Mouse (Mus musculus) Patski (cell line): ENCODE measurements around the gene 9430015G10Rik. TPM values are rescaled to one million over a fixed set of nuclear protein-coding genes. Genes with fewer than 3 reads are reported as not detected.

Experiments used
- ATAC-seq: fragments of 100-300 bp; one replicate; pipeline ENCODE4 v1.8.0; 2021
- CTCF ChIA-PET: fragments of 350-600 bp; sonication (Branson Sonifier 250); formaldehyde crosslinking; loops from one replicate; lab custom pipeline; 2022; ENCODE audit warnings: inconsistent platforms; lab: Charles Lee
- POLR2A ChIA-PET: fragments of 350-600 bp; sonication (Branson Sonifier 250); formaldehyde crosslinking; loops from one replicate; lab custom pipeline; 2022; ENCODE audit warnings: antibody characterized with exemption, inconsistent platforms; lab: Charles Lee
- DNase-seq: peaks from one replicate; pipeline ENCODE4 v3.0.0-alpha.2; 2011; ENCODE audit warnings: low read depth, low spot score
- H3K27me3 ChIP-seq: fragments of 371-371 bp; one replicate; pipeline ENCODE4 v1.5.1; 2021
- CTCF ChIP-seq: fragments of 100-300 bp; IDR thresholded peaks from one replicate; pipeline ENCODE4 v1.5.1; 2021
- in situ Hi-C: fragments of 300-500 bp; cut with MboI; formaldehyde crosslinking; loops from 3 replicates; pipeline ENCODE4 v1.11.1; 2018; ENCODE audit warnings: low pct_unique_long_range_greater_than_20kb, mixed read lengths
- polyA plus RNA-seq: library from polyadenylated mRNA; unstranded; gene quantifications from one replicate; pipeline ENCODE4 v1.2.3, GENCODE M21; 2021

The 9430015G10Rik gene
- polyA plus RNA-seq, 1 experiment from 2014 or later = 9.3 TPM

GRCm38 (mm10) chr4:156168611-156169010, 58.8 kb downstream of the 9430015G10Rik start:
- in situ Hi-C loops = no loop called here
- DNase-seq = no peak
- no peaks in the 10 kb centered on the region for H3K27me3 ChIP-seq
- CTCF ChIA-PET = no interaction called here
- ATAC-seq = no peak
- POLR2A ChIA-PET = no interaction called here
- TF ChIP-seq CTCF = no peak

GRCm38 (mm10) chr4:156169129-156169528, 59.3 kb downstream of the 9430015G10Rik start:
- TF ChIP-seq CTCF = no peak
- no peak for DNase-seq
- H3K27me3 ChIP-seq = no peaks in the 10 kb centered on the region
- POLR2A ChIA-PET = no interaction called here
- CTCF ChIA-PET = no interaction called here
- ATAC-seq = no peak
- in situ Hi-C loops = no loop called here

GRCm38 (mm10) chr4:156171828-156172227, 62.0 kb downstream of the 9430015G10Rik start:
- POLR2A ChIA-PET = no interaction called here
- in situ Hi-C loops = no loop called here

More at GRCm38 (mm10) chr4:156171828-156172227, 62.0 kb downstream of the 9430015G10Rik start:
- CTCF ChIA-PET = no interaction called here
- no peak for TF ChIP-seq CTCF
- no peaks in the 10 kb centered on the region for H3K27me3 ChIP-seq
- DNase-seq = no peak
- ATAC-seq = no peak

Other genes starting within 250 kb of the 9430015G10Rik start
- 1.2 TPM for gene Tas1r3, start 246.6 kb upstream of the 9430015G10Rik start, polyA plus RNA-seq
- 15.4 TPM for gene Cptp, start 240.5 kb upstream of the 9430015G10Rik start, polyA plus RNA-seq
- 37.6 TPM for gene Ints11, start 240.4 kb upstream of the 9430015G10Rik start, polyA plus RNA-seq
- 22.4 TPM for gene Pusl1, start 218.2 kb upstream of the 9430015G10Rik start, polyA plus RNA-seq
- gene Acap3, start 218.2 kb upstream of the 9430015G10Rik start, polyA plus RNA-seq = 16.7 TPM
- 60.1 TPM for gene Ube2j2, start 166.2 kb upstream of the 9430015G10Rik start, polyA plus RNA-seq
- 0.59 TPM for gene C1qtnf12, start 147.7 kb upstream of the 9430015G10Rik start, polyA plus RNA-seq
- 6.2 TPM for gene B3galt6, start 117.3 kb upstream of the 9430015G10Rik start, polyA plus RNA-seq
- gene Sdf4, start 117.1 kb upstream of the 9430015G10Rik start, polyA plus RNA-seq = 167 TPM
- 0.36 TPM for gene Tnfrsf4, start 96.1 kb upstream of the 9430015G10Rik start, polyA plus RNA-seq
- 1.0 TPM for gene Tnfrsf18, start 83.8 kb upstream of the 9430015G10Rik start, polyA plus RNA-seq
- 3.7 TPM for gene Ttll10, start 50.6 kb upstream of the 9430015G10Rik start, polyA plus RNA-seq
- 0.15 TPM for gene Rnf223, start 20.5 kb downstream of the 9430015G10Rik start, polyA plus RNA-seq
- 166 TPM for gene Agrn, start 87.5 kb downstream of the 9430015G10Rik start, polyA plus RNA-seq
- gene Isg15, start 90.8 kb downstream of the 9430015G10Rik start, polyA plus RNA-seq = 1.8 TPM
- gene AW011738, start 93.3 kb downstream of the 9430015G10Rik start, polyA plus RNA-seq = 0.60 TPM
- 0.33 TPM for gene Perm1, start 105.9 kb downstream of the 9430015G10Rik start, polyA plus RNA-seq
- gene Plekhn1, start 124.9 kb downstream of the 9430015G10Rik start, polyA plus RNA-seq = 14.5 TPM
- gene Noc2l, start 126.0 kb downstream of the 9430015G10Rik start, polyA plus RNA-seq = 37.0 TPM
- 1.3 TPM for gene Samd11, start 145.7 kb downstream of the 9430015G10Rik start, polyA plus RNA-seq
- not detected for gene Vmn2r-ps159, start 221.1 kb downstream of the 9430015G10Rik start, polyA plus RNA-seq